Mouse (Mus musculus) E14TG2a.4 (cell line): ENCODE measurements at regions not wholly inside any gene's neighbourhood (a gene's known extent, or its start where the extent isn't known, plus 50 kb on each side); places are given as distances from the start of the nearest gene placed in this dataset.

ENCODE experiments used
- CTCF ChIP-seq: conservative IDR thresholded peaks from 2 replicates; pipeline ENCODE4 v1.5.1; 2014; ENCODE audit warnings: low read length
- POU5F1 ChIP-seq: IDR thresholded peaks from 2 replicates; pipeline ENCODE4 v1.6.1; 2014; ENCODE audit warnings: low read length, borderline replicate concordance

- no peak for TF ChIP-seq CTCF
- TF ChIP-seq POU5F1: no peak
Measured at GRCm38 (mm10) chr14:24081911-24082558, 67.7 kb upstream of the Kcnma1 start.
